Mouse (Mus musculus): ENCODE data around the gene Ccdc28a. TPM values are rescaled to one million over a fixed set of nuclear protein-coding genes. Genes with fewer than 3 reads are reported as not detected.

Gene Ccdc28a
- polyA plus RNA-seq, 1 experiment from 2014 or later: 15.0 TPM

GRCm38 (mm10) chr10:18199919-18200318 is 34.9 kb downstream of the Ccdc28a start:
- ATAC-seq (ENCODE audit: low read depth): 0 out of 2 replicates have a peak, but pooled peaks have one; percentile 30
- 21% methylated on average over 4 of the region's 4 CpGs for WGBS

GRCm38 (mm10) chr10:18198286-18199015 is 36.3 kb downstream of the Ccdc28a start:
- Histone ChIP-seq H3K4me2 (ENCODE audit: low read depth, low read length) (no peak overlapping the region), H3K4me3 (ENCODE audit: low read length) (no peak overlapping the region), H3K27me3 (ENCODE audit: control insufficient read depth, insufficient read depth, low read depth, low read length) (no peaks in the 10 kb centered on the region), H3K9me3 (ENCODE audit: control insufficient read depth, low read length) (peaks cover 3% of the 10 kb centered on the region; the same call in 1 of the 2 replicates), H3K4me1 (replicated peaks; ENCODE audit: control insufficient read depth, insufficient read depth, low read length) (peaks cover 6% of the 10 kb centered on the region), H3K9ac (ENCODE audit: low read length) (no peak overlapping the region), H3K27ac (ENCODE audit: low read length) (no peak overlapping the region), H3K36me3 (ENCODE audit: control insufficient read depth, insufficient read depth, low read length) (no peaks in the 10 kb centered on the region)
- WGBS: 78% methylated on average over 5 of the region's 5 CpGs
- ATAC-seq (ENCODE audit: low read depth): no peak

More at GRCm38 (mm10) chr10:18199919-18200318, 34.9 kb downstream of the Ccdc28a start:
- H3K36me3 ChIP-seq (ENCODE audit: control insufficient read depth, insufficient read depth, low read length): no peaks in the 10 kb centered on the region
- peaks cover 6% of the 10 kb centered on the region for H3K4me1 ChIP-seq (replicated peaks; ENCODE audit: control insufficient read depth, insufficient read depth, low read length)
- H3K9me3 ChIP-seq (ENCODE audit: control insufficient read depth, low read length): peaks cover 3% of the 10 kb centered on the region; the same call in 1 of the 2 replicates
- no peak overlapping the region for H3K4me2 ChIP-seq (ENCODE audit: low read depth, low read length)
- H3K4me3 ChIP-seq (ENCODE audit: low read length): no peak overlapping the region
- no peak overlapping the region for H3K27ac ChIP-seq (ENCODE audit: low read length)
- no peaks in the 10 kb centered on the region for H3K27me3 ChIP-seq (ENCODE audit: control insufficient read depth, insufficient read depth, low read depth, low read length)
- H3K9ac ChIP-seq (ENCODE audit: low read length): no peak overlapping the region

GRCm38 (mm10) chr10:18197206-18197979 is 37.4 kb downstream of the Ccdc28a start:
- peaks cover 3% of the 10 kb centered on the region; the same call in 1 of the 2 replicates for H3K9me3 ChIP-seq (ENCODE audit: control insufficient read depth, low read length)
- H3K4me1 ChIP-seq (replicated peaks; ENCODE audit: control insufficient read depth, insufficient read depth, low read length): peaks cover 10% of the 10 kb centered on the region
- H3K9ac ChIP-seq (ENCODE audit: low read length): peak overlapping the region; percentile 38; the same call in 1 of the 2 replicates
- H3K27me3 ChIP-seq (ENCODE audit: control insufficient read depth, insufficient read depth, low read depth, low read length): no peaks in the 10 kb centered on the region
- H3K36me3 ChIP-seq (ENCODE audit: control insufficient read depth, insufficient read depth, low read length): no peaks in the 10 kb centered on the region
- 46% methylated on average over 14 of the region's 14 CpGs for WGBS
- peak overlapping the region; percentile 48 for H3K4me2 ChIP-seq (ENCODE audit: low read depth, low read length)
- no peak overlapping the region for H3K27ac ChIP-seq (ENCODE audit: low read length)
- ATAC-seq (ENCODE audit: low read depth): no peak; the same call in 1 of the 2 replicates
- H3K4me3 ChIP-seq (ENCODE audit: low read length): peak overlapping the region; percentile 36

GRCm38 (mm10) chr10:18194737-18195141 is 40.1 kb downstream of the Ccdc28a start:
- H3K9ac ChIP-seq (ENCODE audit: low read length): no peak overlapping the region
- H3K4me2 ChIP-seq (ENCODE audit: low read depth, low read length): peak overlapping the region; percentile 28
- 37% methylated on average over 14 of the region's 14 CpGs for WGBS
- H3K27ac ChIP-seq (ENCODE audit: low read length): peak overlapping the region; percentile 31
- peaks cover 15% of the 10 kb centered on the region for H3K4me1 ChIP-seq (replicated peaks; ENCODE audit: control insufficient read depth, insufficient read depth, low read length)
- H3K27me3 ChIP-seq (ENCODE audit: control insufficient read depth, insufficient read depth, low read depth, low read length): no peaks in the 10 kb centered on the region
- no peak overlapping the region for H3K4me3 ChIP-seq (ENCODE audit: low read length)
- no peaks in the 10 kb centered on the region for H3K36me3 ChIP-seq (ENCODE audit: control insufficient read depth, insufficient read depth, low read length)
- ATAC-seq (ENCODE audit: low read depth): peak; percentile 77
- peaks cover 3% of the 10 kb centered on the region; the same call in 1 of the 2 replicates for H3K9me3 ChIP-seq (ENCODE audit: control insufficient read depth, low read length)

- no peak overlapping the region for H3K4me2 ChIP-seq (ENCODE audit: low read depth, low read length)
- no peak overlapping the region for H3K9ac ChIP-seq (ENCODE audit: low read length)
- H3K4me1 ChIP-seq (replicated peaks; ENCODE audit: control insufficient read depth, insufficient read depth, low read length): peaks cover 15% of the 10 kb centered on the region
- H3K9me3 ChIP-seq (ENCODE audit: control insufficient read depth, low read length): peaks cover 3% of the 10 kb centered on the region; the same call in 1 of the 2 replicates
- WGBS: 61% methylated on average over 11 of the region's 11 CpGs
- ATAC-seq (ENCODE audit: low read depth): no peak
- no peaks in the 10 kb centered on the region for H3K36me3 ChIP-seq (ENCODE audit: control insufficient read depth, insufficient read depth, low read length)
- H3K27ac ChIP-seq (ENCODE audit: low read length): no peak overlapping the region; the same call in 1 of the 2 replicates
- no peaks in the 10 kb centered on the region for H3K27me3 ChIP-seq (ENCODE audit: control insufficient read depth, insufficient read depth, low read depth, low read length)
- no peak overlapping the region for H3K4me3 ChIP-seq (ENCODE audit: low read length)
Observed at GRCm38 (mm10) chr10:18194156-18194555, 40.6 kb downstream of the Ccdc28a start.

GRCm38 (mm10) chr10:18193221-18193620 is 41.6 kb downstream of the Ccdc28a start:
- Histone ChIP-seq H3K4me1 (replicated peaks; ENCODE audit: control insufficient read depth, insufficient read depth, low read length) (peaks cover 15% of the 10 kb centered on the region), H3K36me3 (ENCODE audit: control insufficient read depth, insufficient read depth, low read length) (no peaks in the 10 kb centered on the region), H3K9ac (ENCODE audit: low read length) (no peak overlapping the region), H3K4me3 (ENCODE audit: low read length) (no peak overlapping the region), H3K27ac (ENCODE audit: low read length) (no peak overlapping the region), H3K27me3 (ENCODE audit: control insufficient read depth, insufficient read depth, low read depth, low read length) (no peaks in the 10 kb centered on the region), H3K4me2 (ENCODE audit: low read depth, low read length) (no peak overlapping the region), H3K9me3 (ENCODE audit: control insufficient read depth, low read length) (no peaks in the 10 kb centered on the region)
- ATAC-seq (ENCODE audit: low read depth): no peak
- 29% methylated on average over 11 of the region's 11 CpGs for WGBS

GRCm38 (mm10) chr10:18191706-18192105 is 43.1 kb downstream of the Ccdc28a start:
- H3K36me3 ChIP-seq (ENCODE audit: control insufficient read depth, insufficient read depth, low read length): no peaks in the 10 kb centered on the region
- no peaks in the 10 kb centered on the region for H3K9me3 ChIP-seq (ENCODE audit: control insufficient read depth, low read length)
- H3K4me1 ChIP-seq (replicated peaks; ENCODE audit: control insufficient read depth, insufficient read depth, low read length): peaks cover 11% of the 10 kb centered on the region
- H3K9ac ChIP-seq (ENCODE audit: low read length): no peak overlapping the region
- 25% methylated on average over 8 of the region's 8 CpGs for WGBS
- H3K27me3 ChIP-seq (ENCODE audit: control insufficient read depth, insufficient read depth, low read depth, low read length): no peaks in the 10 kb centered on the region
- H3K4me2 ChIP-seq (ENCODE audit: low read depth, low read length): no peak overlapping the region
- ATAC-seq (ENCODE audit: low read depth): peak; percentile 74; the same call in 1 of the 2 replicates
- H3K27ac ChIP-seq (ENCODE audit: low read length): no peak overlapping the region
- H3K4me3 ChIP-seq (ENCODE audit: low read length): no peak overlapping the region

GRCm38 (mm10) chr10:18189498-18189897 is 45.3 kb downstream of the Ccdc28a start:
- WGBS: 60% methylated on average over 4 of the region's 4 CpGs
- ATAC-seq (ENCODE audit: low read depth): no peak
- no peaks in the 10 kb centered on the region for H3K9me3 ChIP-seq (ENCODE audit: control insufficient read depth, low read length)
- no peak overlapping the region for H3K4me3 ChIP-seq (ENCODE audit: low read length)
- H3K27ac ChIP-seq (ENCODE audit: low read length): no peak overlapping the region
- H3K9ac ChIP-seq (ENCODE audit: low read length): no peak overlapping the region
- no peaks in the 10 kb centered on the region for H3K27me3 ChIP-seq (ENCODE audit: control insufficient read depth, insufficient read depth, low read depth, low read length)
- no peak overlapping the region for H3K4me2 ChIP-seq (ENCODE audit: low read depth, low read length)
- peaks cover 11% of the 10 kb centered on the region for H3K4me1 ChIP-seq (replicated peaks; ENCODE audit: control insufficient read depth, insufficient read depth, low read length)
- no peaks in the 10 kb centered on the region for H3K36me3 ChIP-seq (ENCODE audit: control insufficient read depth, insufficient read depth, low read length)

- no peak overlapping the region for H3K9ac ChIP-seq (ENCODE audit: low read length)
- 57% methylated on average over 6 of the region's 6 CpGs for WGBS
- H3K4me3 ChIP-seq (ENCODE audit: low read length): no peak overlapping the region
- ATAC-seq (ENCODE audit: low read depth): no peak
- H3K4me1 ChIP-seq (replicated peaks; ENCODE audit: control insufficient read depth, insufficient read depth, low read length): peaks cover 11% of the 10 kb centered on the region
- no peak overlapping the region for H3K27ac ChIP-seq (ENCODE audit: low read length)
- H3K27me3 ChIP-seq (ENCODE audit: control insufficient read depth, insufficient read depth, low read depth, low read length): no peaks in the 10 kb centered on the region
- H3K9me3 ChIP-seq (ENCODE audit: control insufficient read depth, low read length): no peaks in the 10 kb centered on the region
- no peak overlapping the region for H3K4me2 ChIP-seq (ENCODE audit: low read depth, low read length)
- no peaks in the 10 kb centered on the region for H3K36me3 ChIP-seq (ENCODE audit: control insufficient read depth, insufficient read depth, low read length)
Observed at GRCm38 (mm10) chr10:18188564-18188963, 46.2 kb downstream of the Ccdc28a start.
